17 mouse cellular contexts compared by ENCODE assay signal in the genomic region with DNA sequence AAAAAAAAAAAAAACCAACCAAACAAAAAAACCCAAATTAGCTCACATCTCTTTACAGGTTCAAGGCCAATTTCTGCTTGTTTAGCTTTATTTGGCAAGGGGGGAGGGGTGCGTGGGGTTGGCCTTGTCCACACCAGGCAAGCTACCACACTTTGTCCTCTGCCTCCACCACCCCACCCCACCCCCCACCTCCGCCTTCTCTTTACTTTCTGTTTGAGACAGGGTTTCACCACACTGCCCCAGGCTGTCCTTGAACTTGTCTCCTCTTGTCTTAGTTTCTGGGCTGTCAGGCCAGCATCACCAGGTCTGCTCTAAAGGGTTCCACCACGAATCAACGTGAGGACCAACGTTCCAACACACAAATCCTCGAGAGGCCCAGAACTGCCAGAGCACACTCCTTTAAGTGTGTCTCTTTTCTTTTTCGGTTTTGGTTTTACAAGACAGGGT. TPM values are rescaled to one million over a fixed set of nuclear protein-coding genes. Genes with fewer than 3 reads are reported as not detected.
"Had no signal": no experiment of that assay in that cellular context is flagged by ENCODE, and none has a peak within 500 bp of the region (broad histone marks: within the 10 kb centered on the region; RNA-seq: fewer than 3 reads in every experiment).

No protein-coding gene starts in this region.

- H3K4me2 ChIP-seq: limb, embryonic 13.5 days had no signal

- H3K36me3 ChIP-seq: limb, embryonic 13.5 days; midbrain, embryonic 10.5 days had no signal

- H3K9ac ChIP-seq: limb, embryonic 13.5 days had no signal

- H3K9me3 ChIP-seq: limb, embryonic 13.5 days; midbrain, embryonic 10.5 days had no signal

- DNase-seq: kidney, adult 11 months; kidney, postnatal 14 days; layer of hippocampus, adult 9-11 months; left cerebral cortex, postnatal 4 days; lung, adult 2 months; lung, postnatal 36 days; midbrain, embryonic 14.5 days; right cerebral cortex, postnatal 4 days; spleen, adult 18-20 months; thymus, adult 18-20 months; thymus, postnatal 14 days had no signal

- H3K27me3 ChIP-seq: limb, embryonic 13.5 days had no signal

- H3K27ac ChIP-seq: limb, embryonic 13.5 days; midbrain, embryonic 10.5 days had no signal

- H3K4me3 ChIP-seq: limb, embryonic 13.5 days; midbrain, embryonic 10.5 days; myocyte had no signal

- ATAC-seq: lung, postnatal 0 days had no signal

RNA-seq across cellular contexts. Expression of a gene that starts 17.2 kb away (rescaled TPM):
- total RNA-seq: neutrophil, adult 5-6 weeks had no signal

RNA-seq across cellular contexts. Expression of a gene that starts 30.1 kb away (rescaled TPM):
- total RNA-seq: megakaryocyte, adult 5-6 weeks; neutrophil, adult 5-6 weeks had no signal
